Mouse (Mus musculus) G1E (cell line): ENCODE data around the gene Musk.

Experiments
- CTCF ChIP-seq: IDR thresholded peaks from 2 replicates; pipeline ENCODE4 v1.5.1; 2012; ENCODE audit warnings: low read depth, low read length, inconsistent platforms, mixed read lengths
- GATA1 ChIP-seq: IDR thresholded peaks from 2 replicates; pipeline ENCODE4 v1.6.1; 2012; ENCODE audit warnings: borderline replicate concordance, low read length, inconsistent platforms, mixed read lengths
- GATA2 ChIP-seq: IDR thresholded peaks from 2 replicates; pipeline ENCODE4 v1.6.1; 2012; ENCODE audit warnings: low read depth, low read length, inconsistent platforms, borderline replicate concordance
- POLR2AphosphoS5 ChIP-seq: IDR thresholded peaks from 2 replicates; pipeline ENCODE4 v1.6.1; 2012; ENCODE audit warnings: low read depth, low read length, inconsistent platforms; ENCODE audit not compliant: insufficient replicate concordance

GRCm38 (mm10) chr4:58332394-58332793 lies 46.6 kb downstream of the Musk start:
- TF ChIP-seq CTCF (no peak), GATA1 (no peak), POLR2AphosphoS5 (no peak), GATA2 (no peak)
